Mouse (Mus musculus) kidney, postnatal 36 days (tissue): ENCODE results near the gene D930048N14Rik.
"Not testable (repeated sequence)": the region's sequence is repeated elsewhere in the genome, so short reads cannot be mapped to it uniquely, and the experiment has no call there.

Experiments
- DNase-seq, 2 experiments: peaks; one replicate each; pipeline ENCODE4 v3.0.0; 2021 to 2022; ENCODE audit warnings: mixed read lengths in 2 of 2

The D930048N14Rik gene

GRCm38 (mm10) chr11:51629651-51630314, 21.0 kb upstream of the D930048N14Rik start:
- no peak for DNase-seq

- DNase-seq: peak in 1 of 2 experiments; percentile 59
These were observed 18.5 kb upstream of the D930048N14Rik start for GRCm38 (mm10) chr11:51632130-51632753.

GRCm38 (mm10) chr11:51633200-51633599, 17.6 kb upstream of the D930048N14Rik start:
- DNase-seq: not testable (repeated sequence)

DNA sequence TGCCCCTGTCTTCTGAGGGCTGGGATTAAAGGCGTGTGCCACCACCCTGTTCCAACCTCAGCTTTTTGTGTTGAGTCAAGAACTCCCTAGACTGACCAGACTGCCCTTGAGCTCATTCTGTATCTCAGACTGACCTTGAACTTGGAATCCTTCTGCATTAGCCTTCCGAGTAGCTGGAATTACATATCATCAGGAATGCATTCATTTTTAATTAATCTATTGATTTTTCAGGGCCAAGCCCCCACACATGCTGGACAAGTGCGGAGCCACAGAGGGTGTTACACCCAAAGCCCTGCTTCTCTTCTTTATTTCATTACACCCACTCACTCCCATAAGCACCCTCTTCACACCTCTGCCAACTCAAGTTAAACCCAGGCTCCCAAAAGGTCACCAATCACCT, 17.0 kb upstream of the D930048N14Rik start:
- no peak for DNase-seq

DNA sequence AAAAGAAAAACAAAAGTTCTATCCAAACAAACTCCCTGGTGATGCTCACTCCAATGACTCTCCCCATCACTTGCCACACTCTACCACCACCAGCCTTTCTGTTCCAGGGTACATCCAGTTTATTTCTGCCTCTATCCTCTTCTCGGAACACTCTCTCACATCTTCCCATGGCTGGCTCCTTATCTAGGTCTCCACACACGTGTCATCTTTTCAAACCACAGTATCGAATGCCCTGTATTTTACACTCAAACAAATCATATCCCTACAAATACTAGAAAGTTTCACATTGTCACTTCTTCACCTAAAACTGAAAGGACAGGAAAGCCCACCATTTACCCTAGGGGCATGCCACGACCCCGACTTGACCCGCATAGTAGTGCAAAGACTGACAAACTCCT, 15.6 kb upstream of the D930048N14Rik start:
- no peak for DNase-seq

- peak; percentile 91 to 93 for DNase-seq
These were observed 15.0 kb upstream of the D930048N14Rik start, which contains the start of gene Rmnd5b for GRCm38 (mm10) chr11:51635525-51636322. Gene Rmnd5b (minus strand): TSS chr11:51635896.

DNA sequence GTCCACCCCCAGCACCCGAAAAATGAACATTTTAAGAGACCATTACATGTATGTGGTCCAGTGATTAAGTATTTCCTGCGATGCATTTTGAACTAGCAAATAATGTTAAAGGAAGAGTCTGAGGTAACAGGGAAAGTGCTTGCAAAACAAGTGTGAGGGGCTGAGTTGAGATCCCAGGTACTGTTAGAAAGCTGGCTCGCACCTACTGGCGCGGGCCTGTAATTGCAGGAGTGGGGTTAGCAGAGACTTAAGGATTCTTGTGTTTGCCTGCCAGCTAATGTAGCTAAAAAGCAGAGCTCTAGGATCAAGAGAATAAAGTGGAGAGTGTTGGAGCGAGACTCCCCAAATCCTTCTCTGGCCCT, 14.4 kb upstream of the D930048N14Rik start:
- DNase-seq: peak; percentile 73 to 79

DNA sequence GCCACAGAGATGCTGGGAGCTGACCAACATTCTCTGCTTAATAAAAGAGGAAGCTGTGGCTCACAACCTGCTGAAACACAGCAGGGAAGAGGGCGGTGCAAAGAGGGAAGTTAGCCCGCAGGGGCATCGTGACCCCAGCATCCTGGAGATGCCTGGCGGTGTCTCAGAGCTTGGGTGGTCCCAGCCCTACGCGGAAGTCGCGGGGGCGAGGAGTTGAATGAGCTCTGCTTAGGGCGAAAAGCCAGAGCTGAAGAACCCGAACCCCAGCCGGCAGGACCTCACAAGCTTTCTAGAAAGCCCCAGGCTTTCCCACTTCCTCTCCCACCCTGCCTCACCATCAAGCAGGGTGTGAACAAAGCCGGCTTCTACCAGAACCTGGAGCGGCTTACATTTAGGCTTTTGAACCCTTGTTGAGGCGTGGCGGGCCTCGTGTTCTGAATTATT, 12.8 kb upstream of the D930048N14Rik start:
- peak; percentile 46 to 47 for DNase-seq

GRCm38 (mm10) chr11:51638497-51638896, 12.3 kb upstream of the D930048N14Rik start:
- no peak for DNase-seq

- peak in 1 of 2 experiments; percentile 52 for DNase-seq
These were observed 10.0 kb upstream of the D930048N14Rik start for GRCm38 (mm10) chr11:51640748-51641147.

DNA sequence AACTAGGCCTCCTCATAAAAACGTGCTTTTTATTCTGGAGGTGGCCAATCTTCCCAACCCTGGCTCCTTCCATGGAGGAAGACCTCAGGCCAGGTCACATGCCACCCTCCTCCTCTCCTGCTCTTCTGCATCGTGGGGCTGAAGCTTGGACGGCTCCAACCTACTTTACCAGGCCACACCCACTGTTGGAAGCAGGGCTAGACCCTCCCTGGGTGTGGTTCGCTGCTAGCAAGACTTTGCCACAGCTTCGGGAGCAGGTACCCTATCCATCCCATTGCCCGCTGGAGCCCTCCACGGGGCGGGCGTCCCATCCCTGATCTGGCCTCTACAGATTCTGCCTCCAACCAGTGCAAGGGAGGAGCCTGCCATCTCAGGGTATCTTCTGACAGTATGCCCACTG, 7.6 kb upstream of the D930048N14Rik start:
- DNase-seq: no peak

DNA sequence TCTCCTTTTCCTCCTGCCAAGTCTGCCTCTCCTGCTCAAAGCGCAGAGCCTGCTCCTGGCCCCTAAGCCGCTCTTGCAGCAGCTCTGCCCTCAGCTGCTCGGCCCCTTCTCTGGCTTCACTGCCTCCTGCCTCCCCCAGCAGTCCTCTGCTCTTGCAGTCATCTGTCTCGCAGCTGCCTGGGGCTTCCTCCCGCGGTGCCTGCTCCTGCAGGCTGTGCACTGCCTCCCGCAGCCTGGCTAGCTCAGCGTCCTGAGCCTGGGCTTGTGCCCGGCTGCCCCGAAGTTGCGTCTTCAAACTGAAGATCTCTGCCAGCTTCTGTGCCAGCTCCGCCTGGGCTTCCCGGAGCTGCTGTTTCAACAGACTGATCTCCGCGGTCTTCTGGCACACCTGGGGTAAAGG, 7.0 kb upstream of the D930048N14Rik start:
- DNase-seq: peak in 1 of 2 experiments; percentile 53

GRCm38 (mm10) chr11:51644217-51644616, 6.5 kb upstream of the D930048N14Rik start:
- DNase-seq: no peak

- DNase-seq: no peak
These were observed 5.5 kb upstream of the D930048N14Rik start for GRCm38 (mm10) chr11:51645293-51645692.

DNA sequence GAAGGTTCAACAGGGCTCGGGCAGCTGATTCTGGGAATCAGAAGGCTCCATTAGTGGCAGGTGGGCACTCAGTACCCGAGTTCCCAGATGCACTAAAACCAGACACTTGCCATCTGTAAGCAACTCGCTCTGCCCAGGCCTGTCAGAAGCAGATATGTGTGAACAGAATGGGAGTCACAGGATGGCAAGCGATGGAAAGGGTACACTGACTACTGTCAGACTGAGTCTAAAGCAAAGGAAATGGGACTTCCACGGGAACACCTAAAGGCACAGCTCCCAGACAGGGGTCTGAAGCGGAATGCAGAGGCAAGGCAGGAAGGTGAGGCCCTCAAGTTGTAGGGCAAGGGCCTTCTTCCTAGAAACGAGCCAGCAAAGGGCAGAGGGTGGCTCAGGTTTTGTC, 4.5 kb upstream of the D930048N14Rik start:
- no peak for DNase-seq

GRCm38 (mm10) chr11:51646751-51647667, 3.7 kb upstream of the D930048N14Rik start:
- peak; percentile 63 to 74 for DNase-seq

GRCm38 (mm10) chr11:51648566-51648965, 2.2 kb upstream of the D930048N14Rik start:
- DNase-seq: peak in 1 of 2 experiments; percentile 62

DNA sequence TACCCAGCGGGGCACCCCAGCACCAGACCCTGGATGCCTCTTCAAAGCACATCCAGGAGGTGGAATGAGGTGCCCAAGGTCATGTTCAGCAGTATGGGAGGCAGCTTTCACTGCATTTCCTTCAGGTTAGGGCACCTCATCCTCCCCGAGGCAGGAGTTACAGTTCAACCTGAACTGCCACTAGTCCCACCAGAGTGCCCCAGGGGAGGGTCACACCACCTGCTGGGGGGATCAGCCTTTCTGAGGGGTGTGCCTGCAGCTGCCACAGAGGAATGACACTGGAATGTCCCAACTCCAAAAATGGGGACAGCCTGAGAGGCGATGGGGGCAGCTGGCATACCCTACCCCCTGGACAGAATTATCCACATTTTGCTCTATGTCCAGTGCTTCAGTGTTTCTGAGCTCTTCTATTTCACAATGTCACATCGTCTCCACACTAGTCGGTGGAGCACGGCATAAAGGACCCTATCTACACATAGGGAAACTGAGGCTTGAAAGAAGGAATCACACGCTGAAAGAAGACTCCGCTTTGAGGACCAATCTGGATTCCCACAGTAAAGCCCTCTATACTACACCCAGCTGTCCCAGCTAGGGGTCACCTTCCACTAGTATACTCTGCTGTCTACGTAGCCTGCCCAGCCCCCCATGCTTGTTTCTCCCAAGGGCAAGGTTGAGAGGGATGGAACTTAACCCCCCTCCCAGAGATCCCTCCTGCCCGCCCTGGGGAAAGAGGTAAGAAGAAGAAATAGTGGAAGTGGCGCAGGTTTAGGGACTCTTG, 1.5 kb upstream of the D930048N14Rik start:
- no peak for DNase-seq

DNA sequence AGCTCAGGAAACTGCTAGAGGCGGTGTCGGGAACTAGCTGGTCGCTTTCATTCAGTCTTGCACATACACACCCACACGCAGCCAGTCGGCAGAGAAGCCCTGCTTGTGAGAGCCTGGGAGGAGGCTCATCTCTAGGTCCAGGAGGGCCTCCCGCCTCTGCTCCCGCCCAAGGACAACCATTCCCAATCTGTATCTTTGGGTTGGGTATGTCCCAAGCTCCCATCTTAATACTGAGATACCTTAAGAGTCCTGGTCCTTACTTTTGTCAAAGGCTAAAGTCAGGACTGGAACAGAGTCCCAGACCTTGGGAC, 910 bp upstream of the D930048N14Rik start:
- no peak for DNase-seq

GRCm38 (mm10) chr11:51650261-51650660, 493 bp upstream of the D930048N14Rik start:
- peak in 1 of 2 experiments; percentile 59 for DNase-seq

DNA sequence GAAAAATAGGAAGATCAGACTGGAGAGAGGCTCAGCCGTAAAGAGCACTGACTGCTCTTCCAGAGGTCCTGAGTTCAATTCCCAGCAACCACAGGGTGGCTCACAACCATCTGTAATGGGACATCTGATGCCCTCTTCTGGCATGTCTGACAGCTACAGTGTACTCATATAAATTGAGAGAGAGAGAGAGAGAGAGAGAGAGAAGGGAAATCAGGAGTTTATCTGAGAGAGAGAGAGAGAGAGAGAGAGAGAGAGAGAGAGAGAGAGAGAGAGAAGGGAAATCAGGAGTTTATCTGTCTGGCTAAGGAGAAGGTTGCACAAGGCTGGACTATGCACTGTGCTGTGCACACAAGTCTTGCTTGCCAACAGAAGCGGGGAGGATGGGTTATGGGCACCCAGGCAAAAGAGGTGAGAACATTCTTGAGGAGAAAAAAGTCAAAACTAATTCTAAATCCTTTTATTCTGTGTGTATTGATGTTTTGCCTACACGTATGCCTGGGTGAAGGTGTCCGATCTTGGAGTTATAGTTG, 2.2 kb downstream of the D930048N14Rik start:
- peak; percentile 66 to 76 for DNase-seq
